ENCODE assay signal across 10 mouse cellular contexts in the genomic region with DNA sequence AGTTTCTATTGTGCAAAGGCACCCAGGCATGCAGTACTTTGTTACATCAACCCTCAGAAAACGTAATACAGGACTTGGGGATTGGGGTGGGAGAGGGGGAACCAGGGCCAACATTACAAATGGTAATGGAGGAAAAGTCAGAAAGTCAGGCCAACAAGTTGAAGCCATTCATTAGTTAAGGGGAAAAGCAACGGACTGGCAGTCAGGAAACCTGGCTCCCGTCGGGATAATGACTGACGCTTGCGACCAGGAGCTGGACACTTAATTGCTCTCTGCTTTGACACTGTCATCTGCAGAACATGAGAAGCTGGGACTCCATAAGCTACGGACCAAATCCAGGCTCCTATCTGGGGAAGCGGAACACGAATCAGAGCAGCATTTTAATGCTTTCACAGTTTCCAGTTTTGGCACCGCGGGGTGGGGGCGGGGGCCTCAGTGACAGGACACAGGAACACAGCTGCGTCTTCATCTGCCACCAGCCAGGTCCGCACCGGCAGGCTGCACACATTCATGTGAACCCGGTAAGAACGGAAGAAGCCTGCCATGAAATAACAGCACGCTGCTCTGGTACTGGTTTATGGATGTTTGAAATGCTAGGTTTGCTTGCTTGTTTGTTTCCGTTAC. TPM values are rescaled to one million over a fixed set of nuclear protein-coding genes. Genes with fewer than 3 reads are reported as not detected.
DNase-seq lines count a peak whose midpoint lies in the region; ATAC-seq lines count a peak whose summit lies in the region.
"Had no signal": no experiment of that assay in that cellular context is flagged by ENCODE, and none has a peak within 500 bp of the region (broad histone marks: within the 10 kb centered on the region; RNA-seq: fewer than 3 reads in every experiment).

No protein-coding gene starts in this region.

- H3K4me3 ChIP-seq in forebrain, embryonic 13.5 days = no peak overlapping the region
- peak overlapping the region; percentile 8 for H3K4me3 ChIP-seq in hindbrain, embryonic 13.5 days
- peak overlapping the region; percentile 9; the same call in 1 of the 2 replicates for H3K4me3 ChIP-seq in midbrain, embryonic 16.5 days (ENCODE audit: low read depth, low read length)
- H3K4me3 ChIP-seq in liver, embryonic 11.5 days (ENCODE audit: low read depth, low read length) = no peak overlapping the region
- H3K4me3 ChIP-seq: intestine, embryonic 15.5 days had no signal

- peak overlapping the region; percentile 34; the same call in 1 of the 2 replicates for H3K9ac ChIP-seq in forebrain, embryonic 13.5 days
- peak overlapping the region; percentile 53; the same call in 1 of the 2 replicates for H3K9ac ChIP-seq in hindbrain, embryonic 13.5 days
- H3K9ac ChIP-seq in midbrain, embryonic 16.5 days (ENCODE audit: low read depth, low read length) = no peak overlapping the region
- H3K9ac ChIP-seq in liver, embryonic 11.5 days (ENCODE audit: low read depth, low read length) = no peak overlapping the region
- H3K9ac ChIP-seq: intestine, embryonic 15.5 days had no signal

- peaks cover 8% of the 10 kb centered on the region; the same call in 1 of the 2 replicates for H3K36me3 ChIP-seq in forebrain, embryonic 13.5 days (ENCODE audit: poor library complexity, severe bottlenecking)
- no peaks in the 10 kb centered on the region for H3K36me3 ChIP-seq in hindbrain, embryonic 13.5 days
- H3K36me3 ChIP-seq in midbrain, embryonic 16.5 days (ENCODE audit: control insufficient read depth, insufficient read depth, low read length) = no peaks in the 10 kb centered on the region
- H3K36me3 ChIP-seq in liver, embryonic 11.5 days (ENCODE audit: control insufficient read depth, insufficient read depth, low read length) = no peaks in the 10 kb centered on the region

- H3K27ac ChIP-seq in forebrain, embryonic 13.5 days = no peak overlapping the region
- H3K27ac ChIP-seq in hindbrain, embryonic 13.5 days = peak overlapping the region; percentile 44; the same call in 1 of the 2 replicates
- no peak overlapping the region for H3K27ac ChIP-seq in midbrain, embryonic 16.5 days (ENCODE audit: low read length)
- H3K27ac ChIP-seq in liver, embryonic 11.5 days (ENCODE audit: low read depth, low read length) = no peak overlapping the region
- H3K27ac ChIP-seq: intestine, embryonic 15.5 days had no signal

- no peaks in the 10 kb centered on the region for H3K9me3 ChIP-seq in forebrain, embryonic 13.5 days (replicated peaks)
- H3K9me3 ChIP-seq in hindbrain, embryonic 13.5 days = no peaks in the 10 kb centered on the region
- H3K9me3 ChIP-seq in midbrain, embryonic 16.5 days (replicated peaks; ENCODE audit: control insufficient read depth, low read length, poor library complexity, severe bottlenecking) = no peaks in the 10 kb centered on the region
- no peaks in the 10 kb centered on the region for H3K9me3 ChIP-seq in liver, embryonic 11.5 days (ENCODE audit: control insufficient read depth, low read length)
- H3K9me3 ChIP-seq: intestine, embryonic 15.5 days had no signal

- peak; percentile 18 for DNase-seq in kidney, postnatal 14 days
- DNase-seq in kidney, postnatal 25 days = no peak
- DNase-seq in liver, embryonic 11.5 days (ENCODE audit: low spot score) = no peak
- no peak for DNase-seq in layer of hippocampus, adult 8-10 months (ENCODE audit: low spot score in 2 of 2)

- H3K4me2 ChIP-seq in forebrain, embryonic 13.5 days = peak overlapping the region; percentile 42
- H3K4me2 ChIP-seq in hindbrain, embryonic 13.5 days = peak overlapping the region; percentile 46
- peak overlapping the region; percentile 49 for H3K4me2 ChIP-seq in midbrain, embryonic 16.5 days (ENCODE audit: low read length)
- H3K4me2 ChIP-seq in liver, embryonic 11.5 days = no peak overlapping the region
- H3K4me2 ChIP-seq: intestine, embryonic 15.5 days had no signal

- 0 out of 2 replicates have a peak, but pooled peaks have one; percentile 53 for ATAC-seq in forebrain, embryonic 13.5 days
- no peak for ATAC-seq in hindbrain, embryonic 13.5 days (ENCODE audit: low FRiP score)
- no peak for ATAC-seq in midbrain, embryonic 16.5 days
- ATAC-seq in liver, embryonic 11.5 days (replicated peaks; ENCODE audit: low FRiP score) = no peak
- no peak for ATAC-seq in activated CD4-positive, CD25-positive, alpha-beta regulatory T cell, adult 4 months
- ATAC-seq: intestine, embryonic 15.5 days had no signal

- 44% methylated on average over 19 of the region's 19 CpGs for WGBS in forebrain, embryonic 13.5 days
- WGBS in hindbrain, embryonic 13.5 days = 41% methylated on average over 19 of the region's 19 CpGs
- 37% methylated on average over 19 of the region's 19 CpGs for WGBS in midbrain, embryonic 16.5 days
- 86% methylated on average over 19 of the region's 19 CpGs for WGBS in liver, embryonic 11.5 days

- H3K4me1 ChIP-seq in forebrain, embryonic 13.5 days = peaks cover 14% of the 10 kb centered on the region
- H3K4me1 ChIP-seq in hindbrain, embryonic 13.5 days (replicated peaks) = peaks cover 16% of the 10 kb centered on the region
- H3K4me1 ChIP-seq in midbrain, embryonic 16.5 days (ENCODE audit: control insufficient read depth, insufficient read depth, low read length) = peaks cover 6% of the 10 kb centered on the region; the same call in 1 of the 2 replicates
- no peaks in the 10 kb centered on the region for H3K4me1 ChIP-seq in liver, embryonic 11.5 days (replicated peaks; ENCODE audit: control insufficient read depth, insufficient read depth, low read length)
- H3K4me1 ChIP-seq: intestine, embryonic 15.5 days had no signal

- no peaks in the 10 kb centered on the region for H3K27me3 ChIP-seq in forebrain, embryonic 13.5 days
- H3K27me3 ChIP-seq in hindbrain, embryonic 13.5 days = no peaks in the 10 kb centered on the region
- no peaks in the 10 kb centered on the region for H3K27me3 ChIP-seq in midbrain, embryonic 16.5 days (ENCODE audit: control insufficient read depth, insufficient read depth, low read depth, low read length)
- H3K27me3 ChIP-seq in liver, embryonic 11.5 days (replicated peaks; ENCODE audit: control insufficient read depth, insufficient read depth, low read length) = no peaks in the 10 kb centered on the region
- H3K27me3 ChIP-seq: intestine, embryonic 15.5 days had no signal

RNA-seq across cellular contexts. Expression of a gene that starts 26.5 kb away (rescaled TPM):
- 12.1 and 15.1 TPM in 2 replicates for polyA plus RNA-seq in forebrain, embryonic 13.5 days (2015; fragmentation: Nextera tagmentation; extraction: Ambion mirVana)
- 4.3 and 5.1 TPM in 2 replicates for polyA plus RNA-seq in hindbrain, embryonic 13.5 days (2015; fragmentation: Nextera tagmentation; extraction: Ambion mirVana)
- polyA plus RNA-seq in midbrain, embryonic 16.5 days (2015; fragmentation: Nextera tagmentation; extraction: Ambion mirVana) = 0.45 and 0.76 TPM in 2 replicates
- polyA plus RNA-seq in liver, embryonic 11.5 days (2014; fragmentation: Nextera tagmentation; extraction: Ambion mirVana) = 41.4 and 48.2 TPM in 2 replicates
- under 1 TPM; 0.13 to 0.37 (median 0.18) TPM for total RNA-seq in layer of hippocampus, adult 8-10 months (2022)
- polyA plus RNA-seq in activated CD4-positive, CD25-positive, alpha-beta regulatory T cell, adult 4 months (2017; shearing (Covaris generic)) = under 1 TPM in 1 of 2 experiments, not detected in 1; 0.26 TPM
- total RNA-seq: liver, adult 2 months had no signal

Comparison
In these comparisons a context has a peak if more than half of its experiments do, and no peak if none do; other contexts are left out.
1. H3K4me3 ChIP-seq: peak in hindbrain, embryonic 13.5 days (single experiment) and midbrain, embryonic 16.5 days (single experiment); none in forebrain, embryonic 13.5 days (single experiment) and liver, embryonic 11.5 days (single experiment).
2. H3K9ac ChIP-seq: peak in forebrain, embryonic 13.5 days (single experiment) and hindbrain, embryonic 13.5 days (single experiment); none in midbrain, embryonic 16.5 days (single experiment) and liver, embryonic 11.5 days (single experiment).